Mouse (Mus musculus) liver, embryonic 14.5 days (tissue): Measurements from ENCODE around the gene Msantd1.

Experiments
- CTCF ChIP-seq: IDR thresholded peaks from 2 replicates; pipeline ENCODE4 v1.5.1; 2016; ENCODE audit warnings: antibody characterized with exemption, low read depth, control low read depth
- EP300 ChIP-seq: IDR thresholded peaks from 2 replicates; pipeline ENCODE4 v1.6.1; 2016; ENCODE audit warnings: antibody characterized with exemption, low read depth

DNA sequence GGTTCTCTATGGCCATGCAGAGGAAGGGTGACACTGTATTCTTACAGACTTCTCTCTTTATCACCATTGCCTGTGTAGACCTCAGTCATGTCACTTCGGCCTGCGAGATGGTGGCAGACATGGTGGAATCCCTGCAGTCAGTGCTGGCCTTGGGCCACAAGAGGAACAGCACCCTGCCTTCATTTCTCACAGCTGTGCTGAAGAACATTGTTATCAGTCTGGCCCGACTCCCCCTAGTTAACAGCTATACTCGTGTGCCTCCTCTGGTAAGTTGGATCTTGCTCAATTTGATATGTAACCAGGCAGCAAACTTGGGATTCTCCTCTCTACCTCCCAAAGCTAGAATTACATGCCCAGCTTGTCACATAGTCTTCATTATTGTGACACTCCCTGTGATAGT is 18.6 kb upstream of the Msantd1 start:
- no peak for TF ChIP-seq CTCF
- no peak for TF ChIP-seq EP300
